Comparison of ENCODE assay signal across 15 mouse cellular contexts in genomic region chr4:101429073-101429472, GRCm38 (mm10).
"Had no signal": no experiment of that assay in that cellular context is flagged by ENCODE, and none has a peak within 500 bp of the region (broad histone marks: within the 10 kb centered on the region; RNA-seq: fewer than 3 reads in every experiment).

No protein-coding gene starts in this region.

- H3K4me3 ChIP-seq: left cerebral cortex, adult 2 months; limb, embryonic 12.5 days; lung, embryonic 15.5 days; midbrain, embryonic 12.5 days; neural tube, embryonic 13.5 days; stomach, embryonic 15.5 days had no signal

- ATAC-seq: intestine, postnatal 0 days; midbrain, embryonic 16.5 days had no signal

- H3K27ac ChIP-seq: left cerebral cortex, adult 2 months; limb, embryonic 12.5 days; liver, embryonic 14.5 days; lung, embryonic 15.5 days; macrophage; midbrain, embryonic 12.5 days; neural tube, embryonic 13.5 days; stomach, embryonic 15.5 days had no signal

- DNase-seq: kidney, postnatal 10 days; kidney, postnatal 4 days; lung, postnatal 14 days; right cerebral cortex, postnatal 14 days; thymus, postnatal 4 days had no signal
